Mouse (Mus musculus) megakaryocyte, embryonic 14.5 days (primary cell): ENCODE results near the gene Epb41l4b.

Experiments used
- FLI1 ChIP-seq: IDR thresholded peaks from 2 replicates; pipeline ENCODE4 v1.6.1; 2012; ENCODE audit warnings: low read length, inconsistent platforms, mixed read lengths
- GATA1 ChIP-seq: IDR thresholded peaks from 3 replicates; pipeline ENCODE4 v1.6.1; 2012; ENCODE audit warnings: mixed read lengths, low read length, inconsistent platforms, borderline replicate concordance

DNA sequence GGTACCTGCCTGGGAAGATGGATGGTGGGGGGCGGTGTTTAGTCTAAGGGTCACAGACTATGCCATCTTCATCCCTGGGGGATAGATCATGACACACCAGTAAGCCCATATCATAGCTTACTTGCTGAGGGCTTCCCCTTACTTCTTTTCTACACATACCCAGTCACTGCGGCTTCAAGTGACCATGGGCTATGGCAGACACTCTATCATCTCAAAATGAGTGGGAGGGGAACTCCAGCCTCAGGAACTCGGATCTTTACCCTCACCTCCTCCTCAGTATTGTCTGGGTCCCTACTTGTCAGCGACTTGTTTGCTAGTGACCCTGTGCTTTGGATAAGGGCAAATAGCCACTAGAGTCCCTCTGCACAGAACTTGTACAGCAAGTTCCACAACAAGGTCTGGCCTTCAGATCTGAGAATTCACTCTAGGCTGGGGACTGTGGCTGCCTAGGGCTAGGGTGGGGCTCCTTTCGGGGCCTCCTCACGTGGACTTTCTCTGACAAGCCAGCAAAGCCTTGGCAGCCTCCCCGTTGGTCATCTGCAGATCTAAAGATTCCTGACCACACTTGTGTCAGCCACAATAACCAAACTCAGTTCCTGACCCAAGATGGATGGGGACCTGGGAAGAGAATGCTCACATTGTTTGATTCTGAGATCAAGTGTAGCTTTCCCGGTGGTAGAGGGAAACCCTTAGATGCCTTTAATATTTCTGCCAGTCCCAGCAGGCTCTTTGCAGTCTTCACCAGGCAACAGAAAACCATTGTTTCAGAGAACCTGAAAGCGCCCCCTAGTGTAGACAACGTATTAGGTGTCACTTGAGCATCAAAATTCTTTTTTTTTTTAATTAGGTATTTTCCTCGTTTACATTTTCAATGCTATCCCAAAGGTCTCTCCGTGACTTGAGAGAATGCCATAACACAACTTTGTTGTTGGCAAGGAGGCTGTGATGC, 24.0 kb upstream of the Epb41l4b start:
- TF ChIP-seq FLI1 (no peak), GATA1 (no peak)
